Mouse (Mus musculus) neutrophil, adult 65 days (primary cell): Measurements from ENCODE around the gene Acbd6. TPM values are rescaled to one million over a fixed set of nuclear protein-coding genes. Genes with fewer than 3 reads are reported as not detected.

Experiments used
- total RNA-seq: library from RNA; stranded (reverse); gene quantifications from 2 replicates; pipeline ENCODE4 v1.2.4, GENCODE M21; 2023

The Acbd6 gene
- total RNA-seq: 30.7 and 32.4 TPM in 2 replicates

GRCm38 (mm10) chr1:155558012-155558842 lies at the start of gene Acbd6:
Acbd6 (plus strand) TSS chr1:155558120.

Other genes starting within 250 kb of the Acbd6 start
- gene Xpr1, start 140.7 kb upstream of the Acbd6 start, total RNA-seq: 69.4 and 91.8 TPM in 2 replicates
- gene Lhx4, start 193.6 kb downstream of the Acbd6 start, total RNA-seq: not detected in 2 replicates